Mouse (Mus musculus) kidney, adult 2 months (tissue): ENCODE results near the gene Dcxr. TPM values are rescaled to one million over a fixed set of nuclear protein-coding genes. Genes with fewer than 3 reads are reported as not detected.
A peak's percentile ranks its signal among the peaks of the same experiment; 100 is the strongest.
"Not testable (repeated sequence)": the region's sequence is repeated elsewhere in the genome, so short reads cannot be mapped to it uniquely, and the experiment has no call there.

ENCODE experiments used
- DNase-seq: peaks from one replicate; pipeline ENCODE4 v3.0.0; 2021
- H3K27ac ChIP-seq: fragments of 200-500 bp; 2 replicates; pipeline ENCODE4 v1.5.1; 2012; ENCODE audit warnings: low read depth, low read length, control low read depth, inconsistent platforms; ENCODE audit not compliant: insufficient read depth
- H3K27me3 ChIP-seq: fragments of 200-500 bp; replicated peaks from 2 replicates; pipeline ENCODE4 v1.6.1; 2012; ENCODE audit warnings: mild to moderate bottlenecking, moderate library complexity, low read length, inconsistent platforms; ENCODE audit not compliant: control insufficient read depth, insufficient read depth
- H3K36me3 ChIP-seq: fragments of 200-500 bp; 2 replicates; pipeline ENCODE4 v1.6.1; 2012; ENCODE audit warnings: mild to moderate bottlenecking, moderate library complexity, low read length, inconsistent platforms; ENCODE audit not compliant: control insufficient read depth, insufficient read depth
- H3K4me1 ChIP-seq: fragments of 200-500 bp; 2 replicates; pipeline ENCODE4 v1.6.1; 2011; ENCODE audit warnings: low read length; ENCODE audit not compliant: control insufficient read depth, insufficient read depth
- H3K4me3 ChIP-seq: fragments of 200-500 bp; 2 replicates; pipeline ENCODE4 v1.5.1; 2011; ENCODE audit warnings: mild to moderate bottlenecking, low read depth, low read length, control low read depth; ENCODE audit not compliant: insufficient read depth
- CTCF ChIP-seq: fragments of 200-500 bp; conservative IDR thresholded peaks from 2 replicates; pipeline ENCODE4 v1.5.1; 2011; ENCODE audit warnings: low read depth, mild to moderate bottlenecking, control low read depth, low read length, moderate library complexity, mixed read lengths; ENCODE audit not compliant: insufficient read depth, insufficient read length
- POLR2A ChIP-seq: fragments of 200-500 bp; IDR thresholded peaks from one replicate; pipeline ENCODE4 v1.6.1; 2011; ENCODE audit warnings: low read depth, low read length, control low read depth
- WGBS: fragments of 180-500 bp; shearing (Covaris S2); methylation state at CpG from one replicate; pipeline ENCODE4 v1.1.7; 2018; 5-methylcytosine and 5-hydroxymethylcytosine counted together
- polyA plus RNA-seq: library from polyadenylated mRNA; depleted of rRNA; stranded (reverse); fragments of >200 nt; gene quantifications from 2 replicates; pipeline ENCODE4 v1.2.3, GENCODE M21; 2012; rRNA removed

Gene Dcxr
- polyA plus RNA-seq, result 910 and 990 TPM in 2 replicates

DNA sequence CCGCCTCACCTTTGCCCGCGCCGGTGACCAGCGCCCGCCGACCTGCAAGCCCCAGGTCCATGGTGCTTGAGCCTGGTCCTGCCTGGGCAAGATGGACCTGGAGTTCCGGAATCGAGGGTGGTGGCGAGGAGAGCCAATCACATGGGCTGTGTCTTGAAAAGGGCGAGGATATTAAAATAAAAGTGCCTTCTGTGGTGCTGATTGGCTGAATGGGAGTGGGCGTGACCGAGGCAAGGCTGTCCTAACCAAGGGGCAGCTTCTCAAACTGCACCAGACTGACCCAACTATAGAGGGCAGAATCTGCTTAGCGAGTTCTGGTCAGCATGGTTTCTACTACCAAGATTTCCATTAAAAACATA lies at the start of gene Dcxr:
Gene Dcxr, minus strand, starts transcription at position 113 of the 359 bp plus-strand sequence.
- H3K36me3 ChIP-seq, result peaks cover 2% of the 10 kb centered on the region; the same call in 1 of the 2 replicates
- peaks cover 7% of the 10 kb centered on the region; the same call in 1 of the 2 replicates for H3K4me1 ChIP-seq
- under 1% methylated on average over 14 of the region's 14 CpGs for WGBS
- DNase-seq, result peak; percentile 99
- TF ChIP-seq CTCF, result peak; percentile 70
- TF ChIP-seq POLR2A, result peak; percentile 88
- peak within 1 kb of the TSS; percentile 88 for H3K27ac ChIP-seq
- H3K27me3 ChIP-seq, result no peaks in the 10 kb centered on the region
- H3K4me3 ChIP-seq, result peak within 1 kb of the TSS; percentile 71

- H3K36me3 ChIP-seq, result no peaks in the 10 kb centered on the region
- H3K27ac ChIP-seq, result no peak overlapping the region
- H3K27me3 ChIP-seq, result no peaks in the 10 kb centered on the region
- 20% methylated on average over 15 of the region's 15 CpGs for WGBS
- no peaks in the 10 kb centered on the region; the same call in 1 of the 2 replicates for H3K4me1 ChIP-seq
- TF ChIP-seq CTCF (peak; percentile 100; the same call in 1 of the 2 replicates), POLR2A (no peak)
- peak; percentile 95 for DNase-seq
- no peak overlapping the region for H3K4me3 ChIP-seq
Observed at GRCm38 (mm10) chr11:120775774-120776469, 48.8 kb upstream of the Dcxr start.

GRCm38 (mm10) chr11:120773463-120774190 lies 46.5 kb upstream of the Dcxr start:
- no peak for TF ChIP-seq POLR2A
- no peak for DNase-seq
- Histone ChIP-seq H3K4me3 (no peak overlapping the region), H3K27ac (no peak overlapping the region), H3K4me1 (no peaks in the 10 kb centered on the region), H3K36me3 (no peaks in the 10 kb centered on the region), H3K27me3 (no peaks in the 10 kb centered on the region)
- WGBS, result 91% methylated on average over 7 of the region's 7 CpGs

DNA sequence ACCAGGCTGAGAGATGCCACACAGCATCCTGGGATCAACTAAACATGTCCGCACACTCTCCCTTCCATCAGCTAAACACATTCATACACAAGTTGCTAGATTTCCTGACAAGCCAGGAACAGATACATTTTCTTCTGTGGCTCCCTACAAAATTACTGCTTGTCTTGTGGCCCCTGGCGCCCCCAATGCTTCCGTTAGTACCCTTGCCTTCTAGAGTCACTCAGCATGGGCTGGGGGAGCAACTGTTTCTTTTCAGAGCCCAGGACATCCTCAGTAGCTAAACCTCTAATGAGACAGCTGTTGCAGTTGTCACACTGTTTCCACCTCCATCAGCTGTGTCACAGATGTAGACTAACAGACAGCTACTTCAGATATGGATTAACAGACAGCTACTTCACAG lies 45.7 kb upstream of the Dcxr start:
- H3K27ac ChIP-seq, result no peak overlapping the region
- H3K36me3 ChIP-seq, result no peaks in the 10 kb centered on the region
- WGBS, result 92% methylated on average over 3 of the region's 3 CpGs
- no peaks in the 10 kb centered on the region for H3K4me1 ChIP-seq
- no peak for DNase-seq
- TF ChIP-seq CTCF (no peak), POLR2A (no peak)
- no peaks in the 10 kb centered on the region for H3K27me3 ChIP-seq
- no peak overlapping the region for H3K4me3 ChIP-seq

GRCm38 (mm10) chr11:120768206-120768605 lies 41.1 kb upstream of the Dcxr start:
- Histone ChIP-seq H3K27ac (no peak overlapping the region), H3K4me3 (no peak overlapping the region), H3K36me3 (no peaks in the 10 kb centered on the region), H3K4me1 (no peaks in the 10 kb centered on the region), H3K27me3 (no peaks in the 10 kb centered on the region)
- DNase-seq, result no peak
- TF ChIP-seq POLR2A, result no peak
- no peak for TF ChIP-seq CTCF
- WGBS, result 68% methylated on average over 1 of the region's 1 CpGs

DNA sequence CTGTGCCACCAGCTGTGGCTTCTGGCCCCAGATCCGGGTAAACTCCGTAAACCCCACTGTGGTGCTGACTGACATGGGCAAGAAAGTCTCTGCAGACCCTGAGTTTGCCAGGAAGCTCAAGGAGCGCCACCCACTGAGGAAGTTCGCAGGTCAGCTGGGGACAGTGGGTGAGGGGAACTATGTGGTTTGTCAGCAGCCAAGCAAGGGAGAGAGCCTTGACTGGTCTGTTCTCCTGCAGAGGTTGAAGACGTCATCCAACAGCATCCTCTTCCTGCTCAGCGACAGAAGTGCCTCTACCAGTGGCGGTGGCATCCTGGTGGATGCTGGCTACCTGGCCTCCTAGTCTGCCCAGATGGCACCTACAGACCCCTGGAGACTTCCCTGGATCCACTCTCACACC lies 39.9 kb upstream of the Dcxr start:
- not testable (repeated sequence) for H3K4me1 ChIP-seq, H3K36me3 ChIP-seq, DNase-seq, H3K4me3 ChIP-seq, H3K27ac ChIP-seq, H3K27me3 ChIP-seq
- WGBS, result 77% methylated on average over 5 of the region's 7 CpGs

DNA sequence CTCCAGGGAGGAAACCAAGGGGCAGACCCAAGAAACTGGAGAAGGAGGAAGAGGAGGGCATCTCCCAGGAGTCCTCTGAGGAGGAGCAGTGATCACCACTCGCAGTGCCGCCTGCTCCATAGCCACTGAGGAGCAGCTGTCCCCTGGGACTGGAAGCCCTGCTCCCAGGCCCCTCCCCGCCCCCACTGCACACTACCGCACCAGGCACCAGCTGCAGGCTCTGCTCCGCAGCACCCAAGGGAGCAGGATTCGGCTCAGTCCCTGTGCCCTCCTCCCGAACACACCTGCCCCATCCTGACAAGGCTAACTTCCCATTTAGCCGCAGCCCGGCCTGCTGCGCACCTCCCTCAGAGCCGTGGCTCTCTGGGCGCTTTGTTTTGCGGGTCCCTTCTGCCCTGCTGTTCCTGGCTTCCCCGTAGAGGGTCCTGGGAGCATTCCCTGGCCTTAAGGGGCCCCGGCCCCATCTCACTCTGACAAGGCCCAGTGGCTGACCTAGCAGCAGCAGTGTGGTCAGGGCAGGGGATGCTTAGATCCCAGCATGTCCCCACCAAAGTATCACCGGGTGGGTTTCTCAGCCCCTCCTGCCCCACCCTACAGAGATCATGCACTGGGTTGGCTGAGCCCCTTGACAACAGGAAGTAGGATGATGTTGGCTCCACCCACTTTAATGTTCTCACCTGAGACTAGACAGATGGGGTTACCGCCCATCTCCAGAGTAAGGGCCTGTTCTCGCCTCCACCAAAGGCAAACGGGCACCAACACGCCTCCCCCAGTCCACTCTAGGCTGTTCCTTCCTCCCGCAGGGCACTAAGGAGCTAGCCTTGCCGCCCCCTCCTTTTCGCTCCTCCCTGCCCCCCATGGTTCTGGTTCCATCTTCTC lies 36.3 kb upstream of the Dcxr start:
- H3K4me3 ChIP-seq, H3K27me3 ChIP-seq, H3K36me3 ChIP-seq, H3K4me1 ChIP-seq, DNase-seq, H3K27ac ChIP-seq: not testable (repeated sequence)
- 47% methylated on average over 5 of the region's 23 CpGs for WGBS

- not testable (repeated sequence) for H3K4me1 ChIP-seq, H3K27ac ChIP-seq, H3K36me3 ChIP-seq, H3K4me3 ChIP-seq, DNase-seq, H3K27me3 ChIP-seq
- 21% methylated on average over 14 of the region's 14 CpGs for WGBS
Observed at GRCm38 (mm10) chr11:120762672-120763041, 35.6 kb upstream of the Dcxr start, which contains the start of gene Hmga1b. Gene Hmga1b (plus strand): TSS chr11:120762794.
